Mouse (Mus musculus): ENCODE data around the gene Camk1g.

DNA sequence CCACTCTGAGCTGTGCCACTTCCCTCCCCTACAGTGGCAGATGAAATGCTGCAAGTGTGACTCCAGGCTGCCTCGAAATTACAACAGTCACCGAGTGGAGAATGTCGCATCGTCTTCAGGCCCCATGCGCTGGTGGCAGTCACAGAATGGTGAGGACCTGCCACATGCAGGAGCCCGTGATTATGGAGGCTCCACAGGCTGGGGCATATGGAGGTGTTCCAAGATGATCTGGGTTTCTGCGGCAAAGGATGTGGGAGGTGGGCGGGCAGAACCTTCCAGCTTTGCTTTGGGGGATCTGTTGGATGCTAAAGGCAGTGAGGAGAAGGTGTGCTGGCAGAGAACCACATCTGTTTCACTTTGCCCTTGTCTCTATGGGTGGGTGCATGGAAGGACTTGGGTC lies 49.7 kb downstream of the Camk1g start:
- TF ChIP-seq CTCF (IDR thresholded peaks at IDR 0.05; ENCODE audit: low read depth, low read length): no peak
- TF ChIP-seq POLR2A (IDR thresholded peaks at IDR 0.05; ENCODE audit: insufficient read depth, low read length): no peak
